27 mouse cellular contexts compared by ENCODE assay signal in genomic region chr16:75979381-75979780, GRCm38 (mm10). TPM values are rescaled to one million over a fixed set of nuclear protein-coding genes. Genes with fewer than 3 reads are reported as not detected.
DNase-seq lines count a peak whose midpoint lies in the region; ATAC-seq and TF ChIP-seq lines count a peak whose summit lies in the region.
"Had no signal": no experiment of that assay in that cellular context is flagged by ENCODE, and none has a peak within 500 bp of the region (broad histone marks: within the 10 kb centered on the region; RNA-seq: fewer than 3 reads in every experiment).

No protein-coding gene starts in this region.

- H3K27ac ChIP-seq in ES-E14 (ENCODE audit: insufficient read depth, low read depth, low read length, poor library complexity, severe bottlenecking), result peak overlapping the region; percentile 36; the same call in 1 of the 2 replicates
- no peak overlapping the region for H3K27ac ChIP-seq in forebrain, embryonic 16.5 days (ENCODE audit: low read length)
- no peak overlapping the region for H3K27ac ChIP-seq in thymus, adult 2 months (ENCODE audit: control insufficient read depth, insufficient read depth, low read length)

- DNase-seq in ES-CJ7 (ENCODE audit: low read depth, low spot score) (peak; percentile 82), ES-E14 (ENCODE audit: low read depth, low spot score) (peak; percentile 33), R1 (ENCODE audit: low read depth, low spot score) (peak; percentile 82), ZHBTc4 (ENCODE audit: low read depth, low spot score) (peak; percentile 74)
- DNase-seq in T-cell, adult 2 months (ENCODE audit: low spot score), result no peak
- DNase-seq in thymus, adult 2 months, result no peak
- DNase-seq: adrenal gland, adult 2 months; adrenal gland, adult 8-10 months; adrenal gland, postnatal 10 days; adrenal gland, postnatal 14 days; adrenal gland, postnatal 25 days; adrenal gland, postnatal 36 days; B cell, adult 2 months; cerebellum, adult 11 months; cerebellum, adult 11-12 months; cerebellum, adult 18-20 months; cerebellum, adult 2 months; cerebellum, adult 8-10 months; cerebellum, adult 9-10 months; cerebellum, adult 9-11 months had no signal

- no peak for ATAC-seq in forebrain, embryonic 16.5 days
- no peak for ATAC-seq in granulocyte monocyte progenitor cell, adult 5-6 weeks (replicated peaks; ENCODE audit: poor library complexity, severe bottlenecking)
- ATAC-seq: activated CD4-positive, CD25-positive, alpha-beta regulatory T cell, adult 4 months; CD4-positive, CD25-positive, alpha-beta regulatory T cell, adult 4 months; Patski had no signal

- H3K36me3 ChIP-seq in ES-E14 (ENCODE audit: control insufficient read depth, insufficient read depth, low read length, poor library complexity, severe bottlenecking), result no peaks in the 10 kb centered on the region
- no peaks in the 10 kb centered on the region for H3K36me3 ChIP-seq in forebrain, embryonic 16.5 days (ENCODE audit: control insufficient read depth, insufficient read depth)
- no peaks in the 10 kb centered on the region for H3K36me3 ChIP-seq in thymus, adult 2 months (ENCODE audit: control insufficient read depth, insufficient read depth, low read length)
- H3K36me3 ChIP-seq: G1E had no signal

- H3K9me3 ChIP-seq in ES-E14 (ENCODE audit: control insufficient read depth, insufficient read depth, low read depth, low read length), result no peaks in the 10 kb centered on the region
- 0 out of 2 replicates have a peak, but pooled peaks cover 3% of the 10 kb centered on the region for H3K9me3 ChIP-seq in forebrain, embryonic 16.5 days (ENCODE audit: control insufficient read depth, low read length)
- H3K9me3 ChIP-seq: G1E had no signal

- in situ Hi-C loops in ES-E14 (cut with MboI; ENCODE audit: low sequenced_read_pairs in 2 of 2, unreplicated experiment in 2 of 2), result no loop called here

- no peak overlapping the region for H3K4me3 ChIP-seq in ES-E14 (ENCODE audit: insufficient read depth in 1 of 2, low read depth in 1 of 2, low read length in 2 of 2, poor library complexity in 1 of 2, severe bottlenecking in 1 of 2)
- no peak overlapping the region for H3K4me3 ChIP-seq in forebrain, embryonic 16.5 days (replicated peaks; ENCODE audit: low read length)
- no peak overlapping the region for H3K4me3 ChIP-seq in thymus, adult 2 months (ENCODE audit: control insufficient read depth, insufficient read depth, low read length)

- H3K9ac ChIP-seq in ES-E14 (ENCODE audit: insufficient read depth, low read depth, low read length, poor library complexity, severe bottlenecking), result no peak overlapping the region
- H3K9ac ChIP-seq in forebrain, embryonic 16.5 days (replicated peaks; ENCODE audit: low read depth, low read length), result no peak overlapping the region

- H3K4me2 ChIP-seq in forebrain, embryonic 16.5 days (ENCODE audit: low read length), result no peak overlapping the region

- peaks cover 0 to 2% of the 10 kb centered on the region in 2 experiments; a peak in 1 of 4 replicates for H3K4me1 ChIP-seq in ES-E14 (ENCODE audit: control insufficient read depth in 2 of 2, insufficient read depth in 2 of 2, low read length in 2 of 2, poor library complexity in 1 of 2)
- no peaks in the 10 kb centered on the region for H3K4me1 ChIP-seq in forebrain, embryonic 16.5 days (replicated peaks; ENCODE audit: control insufficient read depth, insufficient read depth, low read length)
- 0 out of 2 replicates have a peak, but pooled peaks cover 2% of the 10 kb centered on the region for H3K4me1 ChIP-seq in thymus, adult 2 months (replicated peaks; ENCODE audit: control insufficient read depth, insufficient read depth, low read length)

- no peak for TF ChIP-seq CTCF in thymus, adult 2 months (IDR thresholded peaks at IDR 0.05; ENCODE audit: borderline replicate concordance, control insufficient read depth, extremely low read depth, insufficient read depth, low read length, poor library complexity)

- no peak for TF ChIP-seq POLR2A in thymus, adult 2 months (IDR thresholded peaks at IDR 0.05; ENCODE audit: control insufficient read depth, extremely low read depth, insufficient read depth, low read length, poor library complexity)

- H3K27me3 ChIP-seq in forebrain, embryonic 16.5 days (replicated peaks; ENCODE audit: control insufficient read depth, insufficient read depth, low read length), result no peaks in the 10 kb centered on the region
- no peaks in the 10 kb centered on the region for H3K27me3 ChIP-seq in thymus, adult 2 months (ENCODE audit: control insufficient read depth, insufficient read depth, low read length)
- H3K27me3 ChIP-seq: CH12.LX, Patski had no signal

TF ChIP-seq in ES-E14, 5 proteins besides CTCF, POLR2A, EP300 and RAD21:
- TF ChIP-seq ZNF384 (IDR thresholded peaks at IDR 0.05; ENCODE audit: low read depth, low read length) (no peak), ZC3H11A (IDR thresholded peaks at IDR 0.05; ENCODE audit: borderline replicate concordance, low read depth, low read length) (no peak), CHD2 (IDR thresholded peaks at IDR 0.05; ENCODE audit: low read depth, low read length) (peak; percentile 53; the same call in 1 of the 2 replicates), HCFC1 (IDR thresholded peaks at IDR 0.05; ENCODE audit: borderline replicate concordance, insufficient read depth, low read length) (no peak), MAFK (IDR thresholded peaks at IDR 0.05; ENCODE audit: insufficient read depth, low read depth, low read length) (no peak)

RNA-seq across cellular contexts. Expression of gene Samsn1, which starts 42.7 kb away (rescaled TPM):
- 0.27 TPM in 1 of 2 replicates, not detected in the other for total RNA-seq in ES-E14 (2012; rRNA removed)
- polyA plus RNA-seq in forebrain, embryonic 16.5 days (2015; fragmentation: Nextera tagmentation; extraction: Ambion mirVana), result 1.4 and 2.2 TPM in 2 replicates
- total RNA-seq in granulocyte monocyte progenitor cell, adult 5-6 weeks (2014; fragmentation: Nextera tagmentation), result 36.0 and 58.7 TPM in 2 replicates
- total RNA-seq in granulocyte monocyte progenitor cell, adult 5-6 weeks (2017), result 73.7 and 85.2 TPM in 2 replicates
- polyA plus RNA-seq in thymus, adult 2 months (2012; rRNA removed), result 6.9 and 8.4 TPM in 2 replicates
- polyA plus RNA-seq: Patski had no signal

Comparison
In these comparisons a context has a peak if more than half of its experiments do, and no peak if none do; other contexts are left out.
1. DNase-seq: peak in ES-CJ7 (single experiment), ES-E14 (single experiment), R1 (single experiment) and ZHBTc4 (single experiment); none in T-cell, adult 2 months (single experiment) and thymus, adult 2 months (single experiment).
2. RNA of gene Samsn1, which starts 42.7 kb away (total RNA-seq): 36.0 to 85.2 TPM in granulocyte monocyte progenitor cell, adult 5-6 weeks; 0.27 TPM in ES-E14; every median in the first group is over 10 times any median in the second.